Mouse (Mus musculus): Measurements from ENCODE around the gene Zfp341.

- TF ChIP-seq TAL1 (conservative IDR thresholded peaks at IDR 0.05; ENCODE audit: low read depth, low read length) = no peak
- no peak for TF ChIP-seq CTCF (IDR thresholded peaks at IDR 0.05; ENCODE audit: low read depth, low read length)
- TF ChIP-seq GATA1 (IDR thresholded peaks at IDR 0.05; ENCODE audit: borderline replicate concordance, low read length) = no peak
- no peak for TF ChIP-seq POLR2AphosphoS5 (IDR thresholded peaks at IDR 0.05; ENCODE audit: insufficient replicate concordance, low read depth, low read length)
- TF ChIP-seq GATA2 (IDR thresholded peaks at IDR 0.05; ENCODE audit: borderline replicate concordance, low read depth, low read length) = no peak
Observed at GRCm38 (mm10) chr2:154648086-154648485, 35.0 kb downstream of the Zfp341 start.

Data from G1E (cell line).